Mouse (Mus musculus) liver, embryonic 14.5 days (tissue): ENCODE data around the gene Nav2. TPM values are rescaled to one million over a fixed set of nuclear protein-coding genes. Genes with fewer than 3 reads are reported as not detected.

ENCODE experiments used
- ATAC-seq: fragments of 200-750 bp; cut with Nextera tagmentation; 2 replicates; pipeline ENCODE4 v1.8.0; 2017; ENCODE audit warnings: moderate number of reproducible peaks, mild to moderate bottlenecking, moderate library complexity; ENCODE audit not compliant: insufficient read depth
- DNase-seq, 3 experiments: peaks; one replicate each; pipeline ENCODE4 v3.0.0-alpha.2; 2012 to 2013; ENCODE audit warnings: low read depth in 3 of 3, low spot score in 3 of 3
- H3K27ac ChIP-seq: fragments of 300-500 bp; sonication (generic); 2 replicates; pipeline ENCODE4 v1.5.1; 2014; ENCODE audit warnings: moderate library complexity, mild to moderate bottlenecking, control low read depth, inconsistent platforms
- H3K27me3 ChIP-seq: fragments of 300-500 bp; sonication (generic); 2 replicates; pipeline ENCODE4 v1.6.1; 2014; ENCODE audit warnings: mild to moderate bottlenecking, low read length, moderate library complexity; ENCODE audit not compliant: control insufficient read depth, insufficient read depth
- H3K36me3 ChIP-seq: fragments of 300-500 bp; sonication (generic); replicated peaks from 2 replicates; pipeline ENCODE4 v1.6.1; 2014; ENCODE audit warnings: low read depth; ENCODE audit not compliant: control insufficient read depth, insufficient read depth
- H3K4me1 ChIP-seq, 2 experiments: fragments of 200-500 bp in 1 of 2; fragments of 300-500 bp in 1 of 2; sonication (generic) in 1 of 2; replicated peaks; 2 replicates each; pipeline ENCODE4 v1.6.1; 2012 to 2014; ENCODE audit warnings: antibody characterized with exemption in 1 of 2, inconsistent platforms in 1 of 2, low read length in 1 of 2; ENCODE audit not compliant: control insufficient read depth in 2 of 2, insufficient read depth in 2 of 2
- H3K4me2 ChIP-seq: fragments of 300-500 bp; sonication (generic); 2 replicates; pipeline ENCODE4 v1.6.1; 2014; ENCODE audit warnings: low read depth, mild to moderate bottlenecking, control low read depth, moderate library complexity
- H3K4me3 ChIP-seq, 2 experiments: fragments of 200-500 bp in 1 of 2; fragments of 300-500 bp in 1 of 2; sonication (generic) in 1 of 2; 2 replicates each; pipeline ENCODE4 v1.5.1; 2012 to 2014; ENCODE audit warnings: low read depth in 2 of 2, low read length in 2 of 2, mild to moderate bottlenecking in 2 of 2, control low read depth in 1 of 2, inconsistent platforms in 1 of 2, moderate library complexity in 1 of 2; ENCODE audit not compliant: insufficient read depth in 1 of 2
- H3K9ac ChIP-seq: fragments of 300-500 bp; sonication (generic); replicated peaks from 2 replicates; pipeline ENCODE4 v1.6.1; 2014; ENCODE audit warnings: mild to moderate bottlenecking, control low read depth, moderate library complexity
- H3K9me3 ChIP-seq: fragments of 300-500 bp; sonication (generic); 2 replicates; pipeline ENCODE4 v1.6.1; 2016; ENCODE audit warnings: low read length, mixed read lengths; ENCODE audit not compliant: control insufficient read depth
- CTCF ChIP-seq: IDR thresholded peaks from 2 replicates; pipeline ENCODE4 v1.5.1; 2016; ENCODE audit warnings: antibody characterized with exemption, low read depth, control low read depth
- EP300 ChIP-seq: IDR thresholded peaks from 2 replicates; pipeline ENCODE4 v1.6.1; 2016; ENCODE audit warnings: antibody characterized with exemption, low read depth
- WGBS: fragments of 180-500 bp; shearing (Covaris S2); extraction: QIAGEN DNeasy Blood & Tissue Kit; methylation state at CpG from one replicate; pipeline ENCODE4 v1.1.7; 2014; ENCODE audit not compliant: insufficient replicate concordance; 5-methylcytosine and 5-hydroxymethylcytosine counted together
- polyA plus RNA-seq, 2 experiments: library from polyadenylated mRNA; depleted of rRNA in 1 of 2; stranded (reverse) in 1 of 2; unstranded in 1 of 2; fragments of >200 nt; fragmentation: Nextera tagmentation in 1 of 2; extraction: Ambion mirVana in 1 of 2; gene quantifications; 2 replicates each; pipeline versions ENCODE4 v1.2.1 to v1.2.3; 2012 to 2014

Nav2 gene
- polyA plus RNA-seq, 2 experiments = 1.5 to 1.6 TPM

GRCm38 (mm10) chr7:49232969-49233368 lies 324.5 kb downstream of the Nav2 start:
- Histone ChIP-seq H3K9me3 (no peaks in the 10 kb centered on the region), H3K4me2 (no peak overlapping the region), H3K4me1 (peaks cover 0 to 3% of the 10 kb centered on the region in 2 experiments; a peak in 1 of 4 replicates), H3K27ac (no peak overlapping the region), H3K9ac (no peak overlapping the region), H3K27me3 (no peaks in the 10 kb centered on the region), H3K4me3 (no peak overlapping the region), H3K36me3 (no peaks in the 10 kb centered on the region)
- WGBS = 58% methylated on average over 2 of the region's 2 CpGs
- ATAC-seq = no peak
- TF ChIP-seq EP300 (no peak), CTCF (no peak)
- DNase-seq = no peak

GRCm38 (mm10) chr7:49234288-49234687 lies 325.8 kb downstream of the Nav2 start:
- H3K27me3 ChIP-seq = no peaks in the 10 kb centered on the region
- 46% methylated on average over 8 of the region's 8 CpGs for WGBS
- DNase-seq (no peak), ATAC-seq (no peak)
- H3K4me3 ChIP-seq = no peak overlapping the region
- H3K9ac ChIP-seq = no peak overlapping the region
- H3K4me1 ChIP-seq = peaks cover 0 to 3% of the 10 kb centered on the region in 2 experiments; a peak in 1 of 4 replicates
- H3K27ac ChIP-seq = no peak overlapping the region
- no peak overlapping the region for H3K4me2 ChIP-seq
- TF ChIP-seq CTCF (no peak), EP300 (no peak)
- no peaks in the 10 kb centered on the region for H3K36me3 ChIP-seq
- H3K9me3 ChIP-seq = no peaks in the 10 kb centered on the region

GRCm38 (mm10) chr7:49235271-49235681 lies 326.8 kb downstream of the Nav2 start:
- Histone ChIP-seq H3K9ac (no peak overlapping the region), H3K27me3 (no peaks in the 10 kb centered on the region), H3K4me3 (no peak overlapping the region), H3K4me2 (no peak overlapping the region), H3K36me3 (no peaks in the 10 kb centered on the region), H3K27ac (no peak overlapping the region), H3K9me3 (no peaks in the 10 kb centered on the region), H3K4me1 (peaks cover 0 to 3% of the 10 kb centered on the region in 2 experiments; a peak in 1 of 4 replicates)
- 57% methylated on average over 9 of the region's 9 CpGs for WGBS
- no peak for TF ChIP-seq CTCF
- TF ChIP-seq EP300 = no peak
- ATAC-seq (no peak), DNase-seq (no peak)

- no peak for ATAC-seq
- no peak overlapping the region for H3K27ac ChIP-seq
- H3K9ac ChIP-seq = no peak overlapping the region
- TF ChIP-seq EP300 = no peak
- TF ChIP-seq CTCF = no peak
- no peak overlapping the region for H3K4me2 ChIP-seq
- H3K4me3 ChIP-seq = no peak overlapping the region
- no peaks in the 10 kb centered on the region for H3K36me3 ChIP-seq
- DNase-seq = no peak
- no peaks in the 10 kb centered on the region for H3K9me3 ChIP-seq
- H3K27me3 ChIP-seq = no peaks in the 10 kb centered on the region
- 43% methylated on average over 3 of the region's 3 CpGs for WGBS
- peaks cover 0 to 3% of the 10 kb centered on the region in 2 experiments; a peak in 1 of 4 replicates for H3K4me1 ChIP-seq
These were observed 327.3 kb downstream of the Nav2 start for GRCm38 (mm10) chr7:49235821-49236220.

- DNase-seq (no peak), ATAC-seq (no peak)
- no peak overlapping the region for H3K4me2 ChIP-seq
- WGBS = 36% methylated on average over 7 of the region's 7 CpGs
- no peak for TF ChIP-seq EP300
- H3K9ac ChIP-seq = no peak overlapping the region
- peaks cover 3% of the 10 kb centered on the region for H3K27me3 ChIP-seq
- no peaks in the 10 kb centered on the region for H3K36me3 ChIP-seq
- no peak overlapping the region for H3K4me3 ChIP-seq
- H3K4me1 ChIP-seq = peaks cover 0 to 1% of the 10 kb centered on the region in 2 experiments; a peak in 2 of 4 replicates
- H3K27ac ChIP-seq = no peak overlapping the region
- H3K9me3 ChIP-seq = no peaks in the 10 kb centered on the region
These were observed 331.9 kb downstream of the Nav2 start for GRCm38 (mm10) chr7:49240461-49240860.
